Mouse (Mus musculus): ENCODE measurements around the gene Pink1. TPM values are rescaled to one million over a fixed set of nuclear protein-coding genes. Genes with fewer than 3 reads are reported as not detected.

Gene Pink1
- total and polyA plus RNA-seq, 2 experiments from 2014 or later: 159 to 330 TPM

GRCm38 (mm10) chr4:138318509-138319266 is 7.4 kb downstream of the Pink1 start:
- TF ChIP-seq EP300 (IDR thresholded peaks at IDR 0.05; ENCODE audit: low read depth) (no peak), CTCF (IDR thresholded peaks at IDR 0.05; ENCODE audit: low read depth) (peak; percentile 79)
- H3K4me2 ChIP-seq (ENCODE audit: low read depth, low read length): no peak overlapping the region
- H3K9me3 ChIP-seq (replicated peaks; ENCODE audit: control insufficient read depth, low read length): no peaks in the 10 kb centered on the region
- peaks cover 52% of the 10 kb centered on the region for H3K36me3 ChIP-seq (replicated peaks; ENCODE audit: control insufficient read depth, insufficient read depth, low read length)
- 55% methylated on average over 6 of the region's 6 CpGs for WGBS
- H3K4me1 ChIP-seq (ENCODE audit: control insufficient read depth, insufficient read depth): peaks cover 11% of the 10 kb centered on the region
- ATAC-seq (ENCODE audit: insufficient read depth, low read depth) (no peak), DNase-seq (ENCODE audit: low spot score) (no peak)
- no peak overlapping the region for H3K9ac ChIP-seq (replicated peaks; ENCODE audit: low read depth, low read length)
- H3K27ac ChIP-seq (ENCODE audit: low read depth): no peak overlapping the region
- H3K27me3 ChIP-seq (ENCODE audit: control insufficient read depth, insufficient read depth, low read length): no peaks in the 10 kb centered on the region
- no peak overlapping the region for H3K4me3 ChIP-seq (ENCODE audit: low read depth, low read length)

GRCm38 (mm10) chr4:138316369-138316768 is 9.7 kb downstream of the Pink1 start:
- Histone ChIP-seq H3K36me3 (replicated peaks; ENCODE audit: control insufficient read depth, insufficient read depth, low read length) (peaks cover 75% of the 10 kb centered on the region), H3K27ac (ENCODE audit: low read depth) (no peak overlapping the region), H3K4me2 (ENCODE audit: low read depth, low read length) (no peak overlapping the region), H3K9me3 (replicated peaks; ENCODE audit: control insufficient read depth, low read length) (no peaks in the 10 kb centered on the region), H3K9ac (replicated peaks; ENCODE audit: low read depth, low read length) (no peak overlapping the region), H3K27me3 (ENCODE audit: control insufficient read depth, insufficient read depth, low read length) (no peaks in the 10 kb centered on the region), H3K4me3 (ENCODE audit: low read depth, low read length) (no peak overlapping the region), H3K4me1 (ENCODE audit: control insufficient read depth, insufficient read depth) (0 out of 2 replicates have a peak, but pooled peaks cover 4% of the 10 kb centered on the region)
- TF ChIP-seq CTCF (IDR thresholded peaks at IDR 0.05; ENCODE audit: low read depth) (no peak), EP300 (IDR thresholded peaks at IDR 0.05; ENCODE audit: low read depth) (no peak)
- 88% methylated on average over 6 of the region's 6 CpGs for WGBS
- DNase-seq (ENCODE audit: low spot score) (no peak), ATAC-seq (ENCODE audit: insufficient read depth, low read depth) (no peak)

- ATAC-seq (ENCODE audit: insufficient read depth, low read depth): no peak
- Histone ChIP-seq H3K9ac (replicated peaks; ENCODE audit: low read depth, low read length) (no peak overlapping the region), H3K9me3 (replicated peaks; ENCODE audit: control insufficient read depth, low read length) (no peaks in the 10 kb centered on the region), H3K4me1 (ENCODE audit: control insufficient read depth, insufficient read depth) (0 out of 2 replicates have a peak, but pooled peaks cover 2% of the 10 kb centered on the region), H3K27me3 (ENCODE audit: control insufficient read depth, insufficient read depth, low read length) (no peaks in the 10 kb centered on the region), H3K4me2 (ENCODE audit: low read depth, low read length) (no peak overlapping the region), H3K36me3 (replicated peaks; ENCODE audit: control insufficient read depth, insufficient read depth, low read length) (peaks cover 81% of the 10 kb centered on the region), H3K27ac (ENCODE audit: low read depth) (no peak overlapping the region), H3K4me3 (ENCODE audit: low read depth, low read length) (no peak overlapping the region)
- DNase-seq (ENCODE audit: low spot score): no peak
- WGBS: 69% methylated on average over 9 of the region's 9 CpGs
- peak; percentile 43 for TF ChIP-seq CTCF (IDR thresholded peaks at IDR 0.05; ENCODE audit: low read depth)
- no peak for TF ChIP-seq EP300 (IDR thresholded peaks at IDR 0.05; ENCODE audit: low read depth)
These were observed 10.3 kb downstream of the Pink1 start for GRCm38 (mm10) chr4:138315781-138316180.

GRCm38 (mm10) chr4:138313795-138314194 is 12.3 kb downstream of the Pink1 start:
- Histone ChIP-seq H3K4me3 (ENCODE audit: low read depth, low read length) (no peak overlapping the region), H3K9ac (replicated peaks; ENCODE audit: low read depth, low read length) (no peak overlapping the region), H3K27ac (ENCODE audit: low read depth) (no peak overlapping the region), H3K36me3 (replicated peaks; ENCODE audit: control insufficient read depth, insufficient read depth, low read length) (peaks cover 89% of the 10 kb centered on the region), H3K4me2 (ENCODE audit: low read depth, low read length) (no peak overlapping the region), H3K27me3 (ENCODE audit: control insufficient read depth, insufficient read depth, low read length) (no peaks in the 10 kb centered on the region), H3K4me1 (ENCODE audit: control insufficient read depth, insufficient read depth) (no peaks in the 10 kb centered on the region), H3K9me3 (replicated peaks; ENCODE audit: control insufficient read depth, low read length) (no peaks in the 10 kb centered on the region)
- 84% methylated on average over 4 of the region's 4 CpGs for WGBS
- TF ChIP-seq CTCF (IDR thresholded peaks at IDR 0.05; ENCODE audit: low read depth): no peak
- no peak for TF ChIP-seq EP300 (IDR thresholded peaks at IDR 0.05; ENCODE audit: low read depth)
- ATAC-seq (ENCODE audit: insufficient read depth, low read depth) (no peak), DNase-seq (ENCODE audit: low spot score) (no peak)

GRCm38 (mm10) chr4:138313021-138313420 is 13.1 kb downstream of the Pink1 start:
- Histone ChIP-seq H3K27me3 (ENCODE audit: control insufficient read depth, insufficient read depth, low read length) (no peaks in the 10 kb centered on the region), H3K36me3 (replicated peaks; ENCODE audit: control insufficient read depth, insufficient read depth, low read length) (peaks cover 90% of the 10 kb centered on the region), H3K27ac (ENCODE audit: low read depth) (no peak overlapping the region), H3K4me2 (ENCODE audit: low read depth, low read length) (no peak overlapping the region), H3K9ac (replicated peaks; ENCODE audit: low read depth, low read length) (no peak overlapping the region), H3K4me3 (ENCODE audit: low read depth, low read length) (no peak overlapping the region), H3K4me1 (ENCODE audit: control insufficient read depth, insufficient read depth) (no peaks in the 10 kb centered on the region), H3K9me3 (replicated peaks; ENCODE audit: control insufficient read depth, low read length) (no peaks in the 10 kb centered on the region)
- TF ChIP-seq EP300 (IDR thresholded peaks at IDR 0.05; ENCODE audit: low read depth): no peak
- TF ChIP-seq CTCF (IDR thresholded peaks at IDR 0.05; ENCODE audit: low read depth): no peak
- 86% methylated on average over 11 of the region's 11 CpGs for WGBS
- no peak for ATAC-seq (ENCODE audit: insufficient read depth, low read depth)
- DNase-seq (ENCODE audit: low spot score): no peak

- Histone ChIP-seq H3K27ac (ENCODE audit: low read depth) (no peak overlapping the region), H3K9me3 (replicated peaks; ENCODE audit: control insufficient read depth, low read length) (no peaks in the 10 kb centered on the region), H3K27me3 (ENCODE audit: control insufficient read depth, insufficient read depth, low read length) (no peaks in the 10 kb centered on the region), H3K36me3 (replicated peaks; ENCODE audit: control insufficient read depth, insufficient read depth, low read length) (peaks cover 89% of the 10 kb centered on the region), H3K4me1 (ENCODE audit: control insufficient read depth, insufficient read depth) (no peaks in the 10 kb centered on the region), H3K4me2 (ENCODE audit: low read depth, low read length) (no peak overlapping the region), H3K9ac (replicated peaks; ENCODE audit: low read depth, low read length) (no peak overlapping the region), H3K4me3 (ENCODE audit: low read depth, low read length) (no peak overlapping the region)
- 95% methylated on average over 3 of the region's 3 CpGs for WGBS
- DNase-seq (ENCODE audit: low spot score) (no peak), ATAC-seq (ENCODE audit: insufficient read depth, low read depth) (no peak)
- TF ChIP-seq CTCF (IDR thresholded peaks at IDR 0.05; ENCODE audit: low read depth) (no peak), EP300 (IDR thresholded peaks at IDR 0.05; ENCODE audit: low read depth) (no peak)
These were observed 14.0 kb downstream of the Pink1 start for GRCm38 (mm10) chr4:138312105-138312504.

All from heart, postnatal 0 days (tissue).